Mouse (Mus musculus) kidney, embryonic 16.5 days (tissue): ENCODE measurements around the gene Cdc5l. TPM values are rescaled to one million over a fixed set of nuclear protein-coding genes. Genes with fewer than 3 reads are reported as not detected.

Experiments used
- ATAC-seq: fragments of 200-750 bp; cut with Nextera tagmentation; 2 replicates; pipeline ENCODE4 v1.8.0; 2017; ENCODE audit warnings: moderate TSS enrichment; ENCODE audit not compliant: low FRiP score, low TSS enrichment
- H3K27ac ChIP-seq: fragments of 300-500 bp; sonication (generic); 2 replicates; pipeline ENCODE4 v1.5.1; 2014; ENCODE audit warnings: low read length
- H3K27me3 ChIP-seq: fragments of 300-500 bp; sonication (generic); 2 replicates; pipeline ENCODE4 v1.6.1; 2014; ENCODE audit warnings: low read length, control low read depth, mixed read lengths; ENCODE audit not compliant: insufficient read depth
- H3K36me3 ChIP-seq: fragments of 300-500 bp; sonication (generic); 2 replicates; pipeline ENCODE4 v1.6.1; 2014; ENCODE audit warnings: low read length, control low read depth, mixed read lengths; ENCODE audit not compliant: insufficient read depth
- H3K4me1 ChIP-seq: fragments of 300-500 bp; sonication (generic); 2 replicates; pipeline ENCODE4 v1.6.1; 2014; ENCODE audit warnings: low read length, control low read depth, mixed read lengths; ENCODE audit not compliant: insufficient read depth
- H3K4me2 ChIP-seq: fragments of 300-500 bp; sonication (generic); replicated peaks from 2 replicates; pipeline ENCODE4 v1.6.1; 2014; ENCODE audit warnings: low read depth, low read length
- H3K4me3 ChIP-seq: fragments of 300-500 bp; sonication (generic); 2 replicates; pipeline ENCODE4 v1.5.1; 2014; ENCODE audit warnings: mild to moderate bottlenecking, low read length
- H3K9ac ChIP-seq: fragments of 300-500 bp; sonication (generic); replicated peaks from 2 replicates; pipeline ENCODE4 v1.6.1; 2014; ENCODE audit warnings: low read length
- H3K9me3 ChIP-seq: fragments of 300-500 bp; sonication (generic); 2 replicates; pipeline ENCODE4 v1.6.1; 2016; ENCODE audit warnings: low read length, control low read depth
- WGBS: fragments of 180-500 bp; shearing (Covaris S2); extraction: QIAGEN DNeasy Blood & Tissue Kit; methylation state at CpG from one replicate; pipeline ENCODE4 v1.1.7; 2014; 5-methylcytosine and 5-hydroxymethylcytosine counted together
- polyA plus RNA-seq: library from polyadenylated mRNA; unstranded; fragments of >200 nt; fragmentation: Nextera tagmentation; extraction: Ambion mirVana; gene quantifications from 2 replicates; pipeline ENCODE4 v1.2.1, GENCODE M21; 2015

Cdc5l gene
- polyA plus RNA-seq, 1 experiment from 2014 or later: 57.6 TPM

GRCm38 (mm10) chr17:45347951-45348350 lies 85.6 kb downstream of the Cdc5l start:
- Histone ChIP-seq H3K36me3 (no peaks in the 10 kb centered on the region), H3K9me3 (peaks cover 11% of the 10 kb centered on the region), H3K9ac (no peak overlapping the region), H3K4me1 (no peaks in the 10 kb centered on the region), H3K27ac (no peak overlapping the region), H3K4me2 (no peak overlapping the region), H3K27me3 (no peaks in the 10 kb centered on the region; the same call in 1 of the 2 replicates), H3K4me3 (no peak overlapping the region)
- ATAC-seq: no peak
- 92% methylated on average over 4 of the region's 4 CpGs for WGBS

Other genes with a start within 250 kb of the Cdc5l start
- 0.16 and 0.44 TPM in 2 replicates for gene Spats1, start 41.7 kb upstream of the Cdc5l start, polyA plus RNA-seq
- 26.3 and 29.8 TPM in 2 replicates for gene Aars2, start 73.1 kb upstream of the Cdc5l start, polyA plus RNA-seq
- 0.63 and 0.81 TPM in 2 replicates for gene Tcte1, start 89.7 kb upstream of the Cdc5l start, polyA plus RNA-seq
- gene Tmem151b, start 115.9 kb upstream of the Cdc5l start, polyA plus RNA-seq: 3.5 and 3.8 TPM in 2 replicates
- gene Nfkbie, start 122.0 kb upstream of the Cdc5l start, polyA plus RNA-seq: 5.9 and 6.4 TPM in 2 replicates
- gene Slc35b2, start 130.1 kb upstream of the Cdc5l start, polyA plus RNA-seq: 159 and 170 TPM in 2 replicates
- 1,922 and 2,030 TPM in 2 replicates for gene Hsp90ab1, start 139.5 kb upstream of the Cdc5l start, polyA plus RNA-seq
- gene Slc29a1, start 165.9 kb upstream of the Cdc5l start, polyA plus RNA-seq: 107 and 116 TPM in 2 replicates
- gene Mymx, start 168.4 kb upstream of the Cdc5l start, polyA plus RNA-seq: 6.2 and 7.4 TPM in 2 replicates
- 0.60 and 0.72 TPM in 2 replicates for gene Capn11, start 225.6 kb upstream of the Cdc5l start, polyA plus RNA-seq